Mouse (Mus musculus): Measurements from ENCODE around the gene Map1b.

Gene Map1b

DNA sequence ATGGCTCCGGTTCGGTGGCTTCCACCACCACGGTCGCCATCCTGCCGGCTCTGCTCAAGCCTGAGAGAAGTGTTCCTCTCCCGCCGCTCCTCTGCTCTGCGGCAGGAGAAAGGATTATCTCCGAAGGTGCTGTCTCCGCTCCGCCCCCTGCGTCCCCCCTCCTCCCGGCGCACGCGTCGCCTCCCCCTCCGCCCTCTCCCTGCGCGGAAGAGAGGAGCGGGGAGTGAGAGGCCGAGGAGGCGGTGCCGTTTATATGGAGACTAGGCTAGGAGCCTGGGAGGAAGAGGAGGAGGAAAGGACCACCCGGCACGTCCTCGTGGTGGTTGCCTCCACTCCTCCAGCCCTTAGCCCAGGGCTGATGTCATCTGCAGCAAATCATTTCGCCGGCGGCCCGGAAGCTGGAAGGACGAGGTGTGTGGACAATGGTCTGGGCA lies at the start of gene Map1b:
TSS of gene Map1b (minus strand) at position 93 of the 434 bp plus-strand sequence.
- DNase-seq (ENCODE audit: low read depth, low spot score): peak; percentile 71

DNA sequence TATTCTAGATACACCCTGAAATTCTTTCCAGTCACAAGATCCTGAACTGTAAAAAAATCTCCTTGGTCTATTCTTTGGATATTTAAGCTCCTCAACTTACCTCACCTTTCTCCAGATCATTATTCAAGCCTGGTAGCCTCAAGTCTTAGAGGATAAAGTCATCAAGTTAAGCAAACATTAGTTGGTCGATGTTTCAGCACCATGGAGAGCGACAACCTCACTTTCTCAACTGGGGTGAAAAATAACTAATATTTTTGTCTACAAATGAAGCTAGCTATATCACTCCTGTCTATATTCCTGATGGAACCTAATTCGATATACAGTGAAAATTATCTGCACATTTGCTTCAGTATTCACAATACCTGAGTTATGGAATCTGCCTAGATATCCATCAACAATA lies 48.0 kb upstream of the Map1b start:
- peak; percentile 55 for DNase-seq (ENCODE audit: low read depth, low spot score)

DNA sequence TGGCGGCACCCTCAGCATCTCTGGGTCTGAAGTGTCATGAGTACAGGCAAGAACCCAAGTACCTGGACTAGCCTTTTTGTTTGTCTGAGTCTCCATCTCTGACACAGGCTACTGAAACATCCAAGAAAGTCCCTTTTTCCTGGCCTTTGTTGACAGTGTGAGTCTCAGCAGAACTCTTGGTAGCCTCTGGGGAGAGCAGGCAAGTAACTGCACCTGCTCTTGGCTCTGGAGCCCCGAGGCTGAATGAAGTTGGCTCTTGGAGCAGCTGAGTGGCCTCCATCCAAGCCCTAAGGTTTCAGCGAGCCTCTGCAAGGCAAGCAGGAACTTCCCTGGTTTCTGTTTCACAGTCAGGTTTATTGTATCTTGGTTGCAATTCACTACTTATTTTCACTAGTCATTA lies 46.7 kb upstream of the Map1b start:
- no peak for DNase-seq (ENCODE audit: low read depth, low spot score)

DNA sequence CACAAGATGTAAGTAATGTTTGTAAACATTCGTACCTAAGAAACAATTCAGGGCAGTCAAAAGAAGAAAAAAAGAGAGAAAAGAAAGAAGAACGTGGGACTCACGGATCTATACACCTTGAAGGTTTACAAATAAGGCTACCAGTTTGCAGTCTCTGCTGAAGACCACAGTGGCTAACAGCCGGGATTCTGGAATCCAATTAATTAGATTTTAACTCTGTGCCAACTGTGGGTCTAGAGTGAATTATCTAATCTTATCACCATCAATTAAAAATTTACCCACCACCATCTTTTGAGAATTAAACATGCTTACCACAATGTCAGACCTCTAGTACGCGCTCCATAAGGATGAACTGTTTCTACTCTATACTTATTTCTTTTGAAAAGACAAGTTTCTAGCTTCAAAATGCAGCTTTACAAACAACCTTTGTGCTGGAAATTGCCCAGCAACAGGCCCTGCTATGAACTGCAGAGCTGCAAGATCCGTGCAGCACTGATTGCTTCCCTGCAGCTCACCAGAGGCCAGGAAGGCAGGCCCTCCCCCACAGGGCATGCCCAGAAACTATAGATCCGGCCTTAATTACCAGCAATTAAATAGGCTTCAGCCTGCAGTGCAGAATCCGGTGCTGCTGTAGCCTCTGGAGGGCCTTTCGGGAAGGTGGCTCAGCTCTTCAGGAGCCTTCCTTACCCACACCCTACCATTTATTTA lies 45.7 kb upstream of the Map1b start:
- DNase-seq (ENCODE audit: low read depth, low spot score): no peak

DNA sequence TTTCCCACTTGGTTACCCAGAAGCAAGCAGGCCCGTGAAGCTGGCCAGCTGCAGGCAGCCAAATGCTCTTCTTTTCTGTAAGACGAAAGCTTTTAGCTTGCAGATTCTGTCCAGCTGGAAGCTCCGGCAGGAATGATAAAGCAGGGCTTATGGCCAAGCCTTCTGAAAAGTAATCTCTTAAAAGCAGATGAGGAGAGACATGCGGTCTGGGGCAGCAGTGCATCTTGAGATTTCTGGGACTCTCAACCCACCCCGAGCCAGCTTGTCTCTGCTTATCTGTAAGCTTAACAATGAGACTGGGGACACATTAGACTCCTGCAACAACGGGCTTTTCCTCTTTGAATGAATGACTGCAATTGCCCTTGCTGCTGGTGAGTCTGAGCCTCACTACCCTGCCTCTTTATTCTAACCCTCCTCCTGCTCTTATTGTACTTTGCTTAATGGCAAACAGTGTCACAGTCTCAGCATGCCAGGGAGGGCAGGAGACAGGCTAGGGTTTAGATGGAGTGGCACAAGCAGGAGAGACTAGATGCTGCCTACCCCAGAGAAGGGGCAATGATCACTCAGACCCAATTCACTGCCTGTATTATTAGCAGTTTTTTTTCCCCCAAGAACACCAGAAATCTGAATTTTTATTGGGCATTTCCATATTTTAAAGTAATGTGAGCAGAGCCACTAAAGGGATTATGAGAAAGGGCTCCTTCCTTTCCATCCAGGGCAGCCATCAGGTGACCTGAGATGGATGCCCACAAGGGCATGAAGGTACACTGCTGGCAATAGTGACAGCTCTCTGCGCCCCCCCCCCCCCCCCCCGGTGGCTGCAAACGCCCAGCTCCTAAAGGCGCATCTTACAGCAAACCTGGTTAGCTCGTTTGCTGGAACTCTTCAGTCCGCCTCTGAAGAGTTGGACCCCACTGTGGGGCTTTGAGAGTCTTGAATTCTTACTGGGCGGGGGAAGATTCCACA lies 44.6 kb upstream of the Map1b start:
- DNase-seq (ENCODE audit: low read depth, low spot score): no peak

DNA sequence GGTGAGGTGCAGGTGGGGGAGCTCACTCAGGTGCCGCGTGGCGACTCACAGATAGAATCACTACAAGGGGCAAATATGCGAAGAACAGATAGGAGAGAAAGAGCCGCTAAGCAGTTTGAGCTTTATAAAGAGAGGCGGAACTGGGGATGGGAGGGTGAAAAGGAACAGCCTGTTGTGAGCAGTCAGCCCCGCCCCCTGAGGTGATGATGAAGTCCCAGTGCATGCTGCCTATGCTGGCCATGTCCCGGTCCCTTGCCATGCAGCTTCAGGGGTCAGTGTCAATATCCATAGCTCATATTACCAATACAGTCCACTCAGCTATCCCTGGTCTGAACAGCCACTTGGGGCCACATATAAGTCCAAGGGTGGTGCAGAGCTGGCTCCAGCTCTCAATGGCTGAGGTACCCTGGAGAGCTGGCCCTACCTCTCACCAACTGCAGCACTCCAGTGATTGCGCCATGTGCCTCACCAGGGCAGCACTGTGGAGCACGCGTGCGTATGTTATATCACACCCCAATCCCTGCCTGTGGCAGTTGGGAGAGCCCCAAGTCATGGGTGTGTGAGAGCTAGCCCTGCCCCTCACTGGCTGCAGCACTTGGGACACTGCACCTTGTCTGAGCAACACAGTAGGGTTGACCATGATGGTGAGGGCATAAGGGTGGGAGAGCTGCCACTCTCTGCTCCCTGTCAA lies 42.0 kb upstream of the Map1b start:
- no peak for DNase-seq (ENCODE audit: low read depth, low spot score)

DNA sequence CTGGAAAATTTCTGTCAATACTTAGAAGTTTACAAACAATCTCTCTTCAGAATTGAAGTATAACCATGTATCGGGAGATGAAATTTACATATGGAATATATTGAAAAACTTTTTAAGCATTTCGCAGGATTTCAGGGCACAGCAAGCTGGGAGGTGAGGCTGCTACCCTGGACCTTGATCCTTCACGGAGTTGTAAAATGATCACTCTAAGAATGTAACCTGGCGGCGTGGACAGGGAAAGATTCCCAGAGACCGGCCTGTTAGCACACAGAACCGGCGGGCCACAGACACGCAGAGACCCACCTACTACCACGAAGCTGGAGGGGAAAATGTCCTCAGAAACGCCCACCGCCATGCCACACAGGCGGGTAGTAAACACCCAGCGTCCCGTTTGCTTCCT lies 41.5 kb upstream of the Map1b start:
- DNase-seq (ENCODE audit: low read depth, low spot score): no peak

DNA sequence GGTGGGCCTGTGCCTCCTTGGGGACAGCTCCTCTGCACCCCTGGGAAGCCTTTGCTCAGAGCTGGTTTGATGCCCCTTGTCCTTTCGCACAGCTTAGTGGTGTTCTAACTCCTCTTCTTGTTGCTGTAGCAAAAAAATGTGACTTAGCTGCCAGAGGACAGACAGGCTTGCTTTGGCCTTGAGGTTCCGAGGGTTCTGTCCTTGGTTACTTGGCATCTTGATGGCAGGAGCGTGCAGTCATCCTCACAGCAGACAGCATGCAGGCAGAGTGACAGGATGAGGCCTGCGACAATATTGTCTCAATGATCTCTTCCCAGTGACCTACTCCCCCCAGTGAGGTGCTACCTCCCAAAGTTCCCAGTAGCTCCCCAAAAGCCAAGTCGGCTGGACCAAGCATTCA lies 41.0 kb upstream of the Map1b start:
- DNase-seq (ENCODE audit: low read depth, low spot score): no peak

DNA sequence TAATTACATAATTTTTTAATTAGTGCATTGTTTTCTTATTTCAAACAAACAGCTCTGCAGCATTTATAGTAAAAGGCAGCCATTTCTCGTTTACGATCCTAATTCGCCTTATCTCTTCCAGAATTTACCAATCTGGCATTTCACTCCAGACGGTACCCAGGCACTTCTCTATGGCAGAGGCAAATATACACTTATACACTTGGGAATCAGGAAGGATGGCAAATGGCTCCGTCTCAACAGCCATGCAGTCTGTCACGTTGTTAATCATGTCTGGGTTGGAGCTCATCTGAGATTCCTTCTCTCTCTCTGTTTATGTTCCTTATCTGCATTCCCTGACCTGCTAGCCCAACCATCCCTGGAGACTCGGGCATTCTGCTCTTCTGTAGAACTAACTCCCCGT lies 38.6 kb upstream of the Map1b start:
- no peak for DNase-seq (ENCODE audit: low read depth, low spot score)

DNA sequence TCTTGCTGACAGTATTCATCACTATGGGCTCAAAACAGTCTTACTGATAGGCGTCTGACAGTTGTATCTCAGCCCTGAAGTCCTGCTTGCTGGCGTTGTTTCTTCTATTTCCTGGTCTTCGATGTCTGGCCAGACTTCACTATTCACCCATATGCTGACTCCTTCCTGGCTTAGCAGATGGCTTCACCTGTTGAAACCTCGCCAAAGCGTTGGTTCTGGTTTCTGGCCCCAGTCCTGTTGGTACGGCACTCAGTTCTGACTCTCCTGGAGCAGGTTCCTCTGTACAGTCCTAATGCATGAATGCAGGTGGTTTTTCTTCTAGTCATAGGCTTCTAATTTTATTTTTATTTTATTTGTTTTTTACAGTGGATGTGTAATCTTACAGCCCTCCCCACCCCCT lies 38.1 kb upstream of the Map1b start:
- no peak for DNase-seq (ENCODE audit: low read depth, low spot score)

DNA sequence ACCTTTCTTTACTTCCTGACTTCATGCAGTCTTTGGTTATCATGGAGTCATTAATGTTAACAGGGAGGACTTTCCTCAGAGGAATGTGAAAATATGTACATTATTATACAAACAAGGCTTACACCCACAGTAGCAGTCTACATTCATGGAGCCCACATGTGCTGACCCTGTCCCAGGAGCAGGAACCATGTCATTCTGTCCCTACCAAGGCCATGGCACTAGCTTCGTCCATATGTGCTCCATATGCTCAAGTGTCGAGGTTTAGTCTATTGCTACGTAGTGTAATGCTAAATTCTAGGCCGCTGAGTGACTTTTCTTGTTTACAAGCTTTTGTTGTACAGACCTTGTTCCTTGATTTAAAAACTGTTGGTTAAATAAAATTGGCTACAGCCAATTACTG lies 36.0 kb upstream of the Map1b start:
- DNase-seq (ENCODE audit: low read depth, low spot score): no peak

DNA sequence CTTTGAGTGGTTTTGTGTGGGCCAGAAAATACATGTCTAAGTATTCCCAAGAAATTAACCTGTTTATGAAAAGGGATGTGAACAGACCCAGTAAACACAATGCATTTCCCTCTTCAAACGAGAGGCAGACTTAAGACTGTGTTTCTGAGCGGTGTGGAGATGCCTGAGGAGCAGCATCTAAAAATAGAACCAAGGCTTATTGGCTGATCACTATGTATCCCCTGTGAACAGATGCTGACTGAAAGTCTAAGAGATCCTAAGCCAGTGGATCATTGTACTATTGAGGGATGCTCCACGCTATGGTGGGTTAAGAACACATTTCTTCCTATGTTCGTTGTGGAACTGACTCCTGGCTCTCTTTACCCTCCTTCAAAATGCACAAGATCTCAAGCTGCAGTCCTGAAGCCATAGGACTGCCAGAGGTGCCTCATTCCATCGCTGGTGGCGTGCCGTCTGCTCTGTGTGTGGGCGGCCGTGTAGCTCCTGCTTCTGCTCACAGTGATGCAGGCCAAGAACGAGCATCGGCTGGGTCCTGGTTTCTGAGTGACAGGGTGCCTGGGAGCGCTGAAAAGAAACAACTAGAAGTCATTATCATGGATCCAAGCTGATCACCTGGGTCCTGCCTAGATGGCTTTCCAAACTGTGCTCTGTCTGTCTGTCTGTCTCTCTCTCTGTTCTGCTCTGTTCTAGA lies 34.5 kb upstream of the Map1b start:
- no peak for DNase-seq (ENCODE audit: low read depth, low spot score)

DNA sequence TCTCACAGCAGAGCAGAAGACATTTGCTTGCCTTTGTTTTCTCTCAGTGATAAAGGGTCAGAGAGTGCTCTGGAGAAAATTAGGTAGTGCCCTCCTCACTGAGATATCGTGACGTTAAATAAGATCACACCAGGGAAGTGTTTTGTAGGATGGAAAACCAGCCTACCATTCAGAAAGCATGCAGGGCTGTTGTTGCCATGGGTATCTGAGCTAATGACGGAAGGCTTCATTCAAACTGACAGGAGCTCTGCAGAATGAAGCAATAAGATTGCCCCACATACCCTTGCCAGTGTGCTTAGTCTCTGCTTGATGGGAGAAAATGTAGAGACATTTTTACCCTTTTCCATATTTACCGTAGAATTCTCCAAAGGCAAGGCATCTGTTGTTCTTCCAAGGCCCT lies 33.7 kb upstream of the Map1b start:
- no peak for DNase-seq (ENCODE audit: low read depth, low spot score)

DNA sequence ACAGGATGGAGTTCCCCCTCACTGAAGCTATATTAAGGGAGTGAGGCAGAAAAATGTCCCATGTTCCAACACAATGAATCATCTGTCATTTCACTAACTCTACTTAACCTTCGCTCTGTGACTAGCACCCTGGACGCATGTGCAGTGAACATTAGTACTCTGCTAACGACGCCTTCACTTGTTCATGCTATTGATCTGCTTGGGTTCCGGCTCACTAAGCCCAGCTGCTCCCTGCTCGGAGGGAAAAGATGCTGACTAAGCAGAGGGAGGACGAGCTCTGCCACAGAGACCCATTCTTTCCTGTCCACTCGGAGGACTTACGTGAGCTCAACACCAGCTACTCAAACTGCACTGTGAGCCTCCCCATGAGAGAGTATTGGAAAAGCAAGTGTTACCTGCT lies 33.2 kb upstream of the Map1b start:
- DNase-seq (ENCODE audit: low read depth, low spot score): no peak

DNA sequence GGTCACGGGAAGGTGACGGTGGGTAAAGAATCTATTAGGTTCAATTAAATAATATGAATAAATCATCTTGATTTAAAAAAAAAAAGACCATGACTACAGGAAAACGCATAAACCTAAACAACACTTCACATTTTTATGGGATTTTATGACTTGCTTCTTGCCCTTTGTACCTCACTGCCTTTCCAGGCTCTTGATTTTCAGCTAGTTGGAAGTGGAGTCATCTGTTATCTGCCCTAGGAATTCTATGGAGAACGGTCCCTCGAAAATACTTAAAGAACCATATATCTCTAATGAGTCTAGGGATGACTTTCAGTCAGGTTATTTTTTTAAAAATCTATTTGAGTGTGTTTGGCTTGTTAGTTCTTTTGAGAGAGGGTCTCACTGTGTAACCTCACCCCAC lies 30.5 kb upstream of the Map1b start:
- DNase-seq (ENCODE audit: low read depth, low spot score): no peak

DNA sequence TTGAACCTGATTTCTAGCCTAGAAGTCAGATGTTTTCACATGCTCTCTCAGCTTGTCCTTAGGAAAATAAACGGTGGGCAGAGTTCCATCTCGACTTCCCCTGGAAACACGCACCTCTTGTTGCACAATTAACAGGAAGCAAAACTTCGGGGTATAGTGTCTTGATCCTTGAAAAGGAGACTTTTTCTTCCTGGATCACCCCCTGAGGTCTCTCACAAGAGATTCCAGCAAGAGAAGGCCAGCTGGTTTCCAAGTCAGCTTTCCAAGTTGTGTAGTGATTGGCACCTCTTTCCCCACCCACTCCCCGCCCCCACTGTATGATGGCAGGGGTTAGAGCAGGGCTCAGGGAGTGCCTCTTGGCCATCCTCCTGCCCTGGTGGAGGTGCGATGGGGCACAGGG lies 28.9 kb upstream of the Map1b start:
- DNase-seq (ENCODE audit: low read depth, low spot score): no peak

DNA sequence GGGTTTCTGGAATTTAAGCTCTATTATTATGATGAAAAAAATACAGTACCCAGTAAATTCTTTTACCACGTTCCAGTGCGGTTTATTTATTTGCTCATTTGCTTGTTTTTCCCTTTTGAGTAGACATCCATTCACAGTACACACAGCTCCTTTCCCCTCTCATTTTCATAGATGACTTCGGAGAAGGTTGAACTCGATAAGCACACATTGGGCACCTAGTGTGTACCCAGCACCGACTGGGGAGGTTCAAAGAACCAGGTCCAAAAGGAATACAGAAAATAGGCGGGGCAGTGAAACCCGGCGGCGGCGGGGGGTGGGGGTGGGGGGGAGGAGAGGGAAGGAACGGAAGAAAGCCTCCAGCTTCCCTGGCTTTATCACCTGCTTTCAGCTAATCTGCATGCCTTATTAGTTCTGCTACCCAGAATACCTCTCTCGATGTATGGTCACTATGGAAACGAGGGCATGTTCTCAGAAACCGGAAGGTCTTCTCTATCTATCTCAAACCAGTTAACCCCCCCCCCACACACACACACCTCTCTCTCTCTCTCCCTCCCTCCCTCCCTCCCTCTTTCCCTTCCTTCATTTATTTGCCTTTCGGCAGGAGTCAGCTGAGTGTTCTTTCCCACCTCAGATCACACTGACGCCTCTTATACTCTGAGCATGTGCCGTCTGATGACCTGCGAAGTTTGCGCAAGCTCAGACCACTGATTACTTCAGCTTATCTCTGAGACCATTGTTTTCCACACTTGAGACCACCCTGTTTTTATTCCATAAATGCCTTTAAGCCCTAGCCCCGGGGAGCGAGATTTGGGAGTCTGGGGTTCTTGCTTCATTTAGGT lies 25.3 kb upstream of the Map1b start:
- DNase-seq (ENCODE audit: low read depth, low spot score): no peak

DNA sequence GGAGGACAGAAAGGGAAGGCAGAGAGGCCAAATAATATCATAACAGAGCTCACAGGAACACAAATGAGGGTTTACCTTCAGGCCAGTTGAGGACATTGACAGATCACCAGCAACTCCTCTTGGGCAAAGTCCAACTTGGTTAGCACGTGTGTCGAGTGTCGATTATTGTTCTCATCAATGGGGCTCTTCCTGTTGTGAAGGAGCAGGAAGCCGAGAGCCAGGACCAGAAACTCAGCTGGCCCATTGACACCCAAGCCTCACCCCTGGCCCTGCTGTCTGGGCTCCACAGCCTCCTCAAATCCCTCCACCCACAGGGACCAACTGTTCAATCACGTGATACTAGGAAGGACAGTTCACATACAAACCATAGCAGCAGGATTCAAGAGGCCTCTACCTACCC lies 22.9 kb upstream of the Map1b start:
- DNase-seq (ENCODE audit: low read depth, low spot score): no peak

DNA sequence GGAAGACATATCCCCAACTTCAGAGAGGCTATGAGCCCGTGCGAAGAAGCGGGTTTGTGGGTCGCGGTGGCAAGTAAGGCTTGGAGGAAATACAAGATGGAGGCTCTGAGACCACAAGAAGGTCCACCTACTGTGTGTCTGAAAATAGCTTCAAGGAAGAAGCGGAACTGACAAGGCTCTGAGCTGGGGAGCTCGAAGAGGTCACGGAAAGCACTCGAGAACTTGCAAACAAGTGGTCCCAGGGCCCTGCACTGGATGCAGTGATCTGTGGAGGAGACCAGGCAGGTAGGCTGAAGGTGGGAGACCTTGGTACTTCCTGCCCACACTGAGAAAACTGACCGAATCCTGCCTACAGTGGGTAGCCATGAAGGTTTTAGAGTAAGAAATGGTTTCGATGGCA lies 22.5 kb upstream of the Map1b start:
- no peak for DNase-seq (ENCODE audit: low read depth, low spot score)

DNA sequence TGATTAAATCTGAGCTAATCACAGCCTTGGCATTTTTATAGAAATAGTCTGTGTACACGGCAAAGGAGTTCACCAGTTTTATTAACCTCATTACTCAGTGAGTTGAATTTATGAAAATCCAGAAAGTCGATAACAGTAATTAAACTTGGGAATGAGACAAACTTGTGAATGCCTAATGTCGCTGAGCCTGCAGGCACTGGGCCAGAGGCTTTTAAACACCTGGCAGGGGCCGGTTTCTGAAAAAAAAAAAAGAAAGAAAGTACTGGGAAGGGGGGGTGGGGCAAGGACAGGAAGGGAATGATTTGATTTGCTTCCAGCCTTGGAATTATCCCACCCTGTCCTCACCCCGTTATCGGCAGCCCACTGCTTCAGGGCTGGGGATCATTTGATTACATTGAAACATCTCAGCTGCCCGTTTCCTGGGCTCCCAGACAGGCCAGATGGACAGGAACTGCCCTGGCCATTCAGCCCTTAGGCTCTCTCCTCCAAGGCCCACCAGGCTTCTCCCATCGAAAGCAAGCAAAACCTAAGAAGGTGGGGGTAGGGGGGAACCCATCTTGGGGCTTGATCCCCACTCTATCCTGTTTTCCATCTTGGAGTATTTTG lies 21.7 kb upstream of the Map1b start:
- DNase-seq (ENCODE audit: low read depth, low spot score): no peak

Data from embryo, embryonic 11.5 days (tissue).